Mouse (Mus musculus) T-cell, adult 2 months (primary cell): Measurements from ENCODE around the gene Myo3a.

Experiments used
- DNase-seq: peaks from one replicate; pipeline ENCODE4 v3.0.0; 2022; ENCODE audit warnings: low spot score

Myo3a gene

DNA sequence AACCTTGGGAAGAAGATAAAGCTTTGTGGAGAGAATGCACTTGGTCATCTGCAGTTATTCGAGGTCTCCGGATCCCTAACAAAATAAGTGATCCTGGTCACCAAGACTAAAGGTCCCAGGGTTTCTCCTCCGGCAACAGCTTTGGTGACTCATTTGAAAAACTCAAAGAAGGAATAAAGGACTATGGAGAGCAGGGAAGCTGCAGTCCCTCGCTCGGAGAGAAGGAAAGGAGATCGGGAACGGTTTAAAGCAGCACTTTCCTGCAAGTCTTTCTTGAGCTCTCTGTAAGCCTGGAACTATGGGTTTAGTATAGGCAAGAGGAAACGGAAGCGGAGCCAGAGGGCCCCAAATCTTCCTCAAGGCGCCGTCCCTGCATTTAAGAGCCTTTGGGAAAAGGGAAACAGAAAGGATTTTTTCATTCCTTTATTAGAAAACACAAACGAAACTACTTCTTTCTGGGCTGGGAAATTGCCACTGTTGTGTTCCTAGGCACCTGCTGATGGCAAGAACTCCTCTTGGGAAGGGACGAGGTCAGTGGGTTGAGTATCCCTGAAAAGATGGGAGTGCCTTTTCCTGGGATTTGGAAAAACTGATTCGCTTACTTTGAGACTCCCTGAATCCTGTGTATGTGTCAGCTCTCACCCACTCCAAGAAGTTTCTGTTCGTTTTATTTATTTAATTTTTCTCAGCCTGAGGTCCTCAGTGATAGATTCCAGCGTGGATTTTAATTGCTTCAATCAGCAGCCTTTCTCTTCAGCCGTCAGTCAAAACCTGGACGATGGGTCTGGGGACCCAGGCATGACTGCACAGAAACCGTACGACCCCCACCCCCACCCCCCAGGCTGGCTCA is 393.9 kb downstream of the Myo3a start:
- no peak for DNase-seq

DNA sequence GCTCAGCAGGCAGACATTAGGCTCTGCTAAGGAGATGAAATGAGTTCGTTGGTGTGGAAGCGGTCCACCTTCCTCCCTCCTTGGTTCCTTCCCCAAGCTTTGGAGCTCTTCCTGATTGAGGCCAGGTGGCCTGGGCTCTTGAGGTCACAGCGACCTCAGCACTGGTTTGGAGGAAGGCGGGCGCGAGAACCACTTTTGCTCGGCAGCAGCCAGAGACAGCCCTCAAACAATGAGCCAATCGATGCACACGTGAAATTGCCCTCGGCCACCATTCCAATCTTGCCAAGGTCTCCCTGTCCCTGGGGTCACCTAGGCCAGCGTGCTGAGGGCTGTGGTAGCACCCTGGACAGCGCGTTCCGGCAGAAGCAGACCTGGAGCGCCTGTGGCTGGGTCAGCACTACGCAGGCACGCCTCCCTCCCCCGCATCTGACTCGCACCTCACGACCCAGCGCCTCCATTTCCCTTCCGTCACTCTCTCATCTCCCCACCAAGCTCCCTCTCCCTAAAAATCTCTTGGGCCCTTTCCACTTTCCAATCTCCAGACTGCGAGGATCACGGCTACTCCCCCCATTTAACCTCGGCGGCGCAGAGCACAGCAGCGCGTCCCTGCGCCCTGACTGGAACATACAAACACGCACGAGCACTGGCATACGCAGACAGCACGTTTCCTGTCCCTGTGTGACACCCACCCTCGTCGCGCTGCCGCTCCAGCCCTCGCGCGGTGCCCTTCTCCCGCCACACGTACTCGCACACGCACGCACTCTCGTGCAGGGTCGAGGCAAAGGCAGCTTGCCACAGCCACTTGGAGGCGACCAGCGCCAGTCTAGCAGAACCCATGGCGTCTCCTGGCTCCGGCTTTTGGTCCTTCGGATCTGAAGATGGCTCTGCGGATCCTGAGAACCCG is 394.8 kb downstream of the Myo3a start, which contains the start of gene Gad2:
TSS of gene Gad2 (plus strand) at position 378 of the 904 bp plus-strand sequence.
- peak; percentile 24 for DNase-seq

GRCm38 (mm10) chr2:22623111-22624070 is 396.1 kb downstream of the Myo3a start:
- no peak for DNase-seq

DNA sequence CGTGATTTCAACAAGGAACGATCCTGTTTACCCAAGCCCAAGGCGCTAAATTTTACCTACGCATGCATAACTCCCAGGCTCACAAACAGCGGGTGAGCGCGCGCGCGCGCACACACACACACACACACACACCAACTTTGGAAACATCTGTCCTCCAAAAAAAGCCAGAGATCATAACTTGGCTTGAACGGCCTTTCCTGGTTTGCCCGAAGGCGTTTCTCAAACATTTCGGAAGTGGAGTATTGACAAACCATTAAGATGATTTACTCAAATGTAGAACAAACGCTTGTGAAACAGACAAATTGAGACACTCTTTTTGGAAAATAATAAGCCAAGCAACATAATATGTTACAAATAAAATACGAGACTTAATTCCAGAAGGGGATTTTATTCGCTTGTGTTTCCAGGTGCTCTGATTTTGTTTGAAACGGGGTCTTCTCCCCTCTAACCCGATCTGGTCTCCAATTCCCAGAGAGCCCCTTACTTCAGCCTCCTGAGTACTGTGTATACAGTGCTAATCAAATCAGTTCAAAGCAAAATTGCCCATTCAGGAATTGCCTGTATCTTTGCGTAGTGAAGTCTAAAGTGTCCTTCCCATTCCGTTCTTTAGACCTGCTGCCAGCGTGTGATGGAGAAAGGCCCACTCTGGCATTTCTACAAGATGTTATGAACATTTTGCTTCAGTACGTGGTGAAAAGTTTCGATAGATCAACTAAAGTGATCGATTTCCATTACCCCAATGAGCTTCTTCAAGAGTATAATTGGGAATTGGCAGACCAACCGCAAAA is 397.1 kb downstream of the Myo3a start:
- DNase-seq, result no peak

- no peak for DNase-seq
Observed at GRCm38 (mm10) chr2:22625096-22625960, 398.0 kb downstream of the Myo3a start.

DNA sequence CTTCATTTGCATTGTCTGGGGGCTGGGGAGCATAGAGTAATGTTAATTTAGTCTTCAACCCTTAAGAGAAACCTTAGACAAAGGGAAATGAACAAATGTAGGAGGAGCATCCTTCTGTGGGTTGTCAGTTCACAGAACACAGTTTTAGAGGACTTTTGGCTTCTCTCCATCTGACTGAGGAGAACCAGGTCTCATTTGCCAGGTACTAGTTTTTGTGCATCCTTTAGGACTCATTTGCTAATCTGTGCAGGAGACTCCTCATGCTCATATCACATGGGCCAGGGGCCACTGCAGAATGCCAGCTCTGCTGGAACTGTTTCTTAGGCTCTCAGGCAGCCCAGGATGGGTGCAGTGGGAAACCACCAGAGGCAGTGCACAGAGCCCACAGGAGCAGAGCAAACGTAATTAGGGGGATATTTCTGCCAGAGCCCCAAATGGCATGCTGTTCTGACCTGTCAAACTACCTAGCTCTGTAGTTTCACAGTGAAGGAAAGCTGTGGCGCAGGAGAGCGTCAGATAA is 399.9 kb downstream of the Myo3a start:
- no peak for DNase-seq

- DNase-seq, result no peak
Observed at GRCm38 (mm10) chr2:22627819-22628432, 400.6 kb downstream of the Myo3a start.

GRCm38 (mm10) chr2:22634766-22635165 is 407.5 kb downstream of the Myo3a start:
- DNase-seq, result peak; percentile 25

DNA sequence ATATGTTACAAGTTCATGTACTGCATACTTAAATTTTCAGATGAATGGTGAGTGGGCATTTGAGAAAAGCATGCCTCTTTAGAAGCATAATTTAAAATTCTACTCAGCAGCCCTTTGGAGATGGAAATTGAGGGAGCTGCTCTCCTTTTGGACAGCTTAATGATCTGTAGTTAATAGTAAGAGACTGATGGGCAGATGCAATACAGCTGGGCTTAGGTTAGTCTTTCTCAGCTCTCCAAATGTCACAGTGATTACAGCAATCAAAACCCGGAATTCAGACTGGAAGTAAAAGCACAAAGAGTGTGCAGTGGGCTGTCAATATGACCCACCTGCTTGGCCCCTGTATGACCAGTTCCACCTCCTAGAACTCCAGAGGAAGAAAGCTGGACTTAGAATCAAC is 418.8 kb downstream of the Myo3a start:
- DNase-seq, result no peak

DNA sequence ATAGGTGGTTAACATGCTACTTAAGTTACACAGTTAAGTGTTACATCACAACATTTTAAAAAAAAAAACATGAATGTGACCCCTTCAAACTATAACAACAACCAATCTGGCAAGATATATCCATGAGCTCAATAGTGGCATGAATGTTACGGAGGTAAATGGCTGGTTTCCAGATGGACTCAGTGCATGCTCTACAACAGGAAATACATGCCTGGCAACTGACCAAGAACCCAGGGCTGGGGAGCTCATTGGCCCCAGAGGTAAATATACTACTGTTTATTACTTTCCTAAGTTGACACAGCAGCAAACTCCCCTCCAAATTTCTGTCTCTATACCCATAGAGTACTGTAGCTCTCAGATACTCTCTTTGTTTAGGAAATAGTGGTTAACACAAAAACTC is 421.1 kb downstream of the Myo3a start:
- no peak for DNase-seq

DNA sequence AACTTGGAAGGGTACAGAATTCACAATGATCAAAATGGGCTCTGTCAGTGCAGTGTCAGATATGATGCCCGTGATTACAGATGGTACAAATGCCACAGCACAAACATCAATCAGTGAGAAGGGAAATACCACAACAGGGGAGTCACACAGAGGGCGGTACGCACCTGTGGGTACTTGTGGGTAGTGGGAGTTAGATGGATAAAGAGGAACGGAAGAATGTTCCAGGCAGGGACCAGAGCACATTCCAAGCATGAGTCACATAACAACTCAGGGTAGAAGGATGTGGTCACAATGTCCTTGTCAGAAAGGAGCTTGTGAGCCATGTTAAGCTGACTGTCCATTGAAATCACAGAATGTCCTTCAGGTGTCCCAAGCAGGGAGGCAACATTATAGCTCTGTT is 424.5 kb downstream of the Myo3a start:
- no peak for DNase-seq

DNA sequence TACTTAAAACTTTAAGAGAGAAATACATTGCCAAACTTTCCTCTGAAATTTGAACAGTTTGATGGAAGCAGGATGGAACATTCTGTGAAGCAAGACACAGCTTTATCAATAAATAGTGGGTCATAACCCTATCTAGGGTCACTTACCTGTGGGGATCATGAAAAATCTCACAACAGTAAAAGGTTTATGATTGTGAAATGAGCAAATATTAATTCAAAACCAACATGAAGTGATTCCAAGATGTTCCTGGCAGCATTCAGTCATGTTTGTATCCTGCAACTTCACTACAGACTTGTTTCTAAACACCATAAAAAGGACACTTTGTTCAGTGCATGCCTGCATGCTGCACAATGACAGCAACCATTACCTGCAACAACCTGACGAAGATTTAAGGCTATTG is 436.4 kb downstream of the Myo3a start:
- no peak for DNase-seq
